Mouse (Mus musculus): ENCODE measurements around the gene Srl. TPM values are rescaled to one million over a fixed set of nuclear protein-coding genes. Genes with fewer than 3 reads are reported as not detected.
A peak's percentile ranks its signal among the peaks of the same experiment; 100 is the strongest.

Srl gene
- total and polyA plus RNA-seq, 2 experiments from 2014 or later = 419 to 910 TPM

- TF ChIP-seq EP300 (IDR thresholded peaks at IDR 0.05; ENCODE audit: low read depth) (no peak), CTCF (IDR thresholded peaks at IDR 0.05; ENCODE audit: low read depth) (no peak)
- Histone ChIP-seq H3K9ac (replicated peaks; ENCODE audit: low read depth, low read length) (no peak overlapping the region), H3K27me3 (ENCODE audit: control insufficient read depth, insufficient read depth, low read length) (no peaks in the 10 kb centered on the region), H3K27ac (ENCODE audit: low read depth) (no peak overlapping the region), H3K4me3 (ENCODE audit: low read depth, low read length) (no peak overlapping the region), H3K4me1 (ENCODE audit: control insufficient read depth, insufficient read depth) (no peaks in the 10 kb centered on the region; the same call in 1 of the 2 replicates), H3K36me3 (replicated peaks; ENCODE audit: control insufficient read depth, insufficient read depth, low read length) (no peaks in the 10 kb centered on the region), H3K4me2 (ENCODE audit: low read depth, low read length) (no peak overlapping the region), H3K9me3 (replicated peaks; ENCODE audit: control insufficient read depth, low read length) (no peaks in the 10 kb centered on the region)
- 38% methylated on average over 3 of the region's 3 CpGs for WGBS
- ATAC-seq (ENCODE audit: insufficient read depth, low read depth) = no peak
- DNase-seq (ENCODE audit: low spot score) = no peak
These were observed 68.9 kb downstream of the Srl start for GRCm38 (mm10) chr16:4472687-4473086.

- Histone ChIP-seq H3K27me3 (ENCODE audit: control insufficient read depth, insufficient read depth, low read length) (no peaks in the 10 kb centered on the region), H3K36me3 (replicated peaks; ENCODE audit: control insufficient read depth, insufficient read depth, low read length) (no peaks in the 10 kb centered on the region), H3K4me1 (ENCODE audit: control insufficient read depth, insufficient read depth) (no peaks in the 10 kb centered on the region; the same call in 1 of the 2 replicates), H3K9ac (replicated peaks; ENCODE audit: low read depth, low read length) (no peak overlapping the region), H3K4me3 (ENCODE audit: low read depth, low read length) (no peak overlapping the region), H3K9me3 (replicated peaks; ENCODE audit: control insufficient read depth, low read length) (no peaks in the 10 kb centered on the region), H3K4me2 (ENCODE audit: low read depth, low read length) (no peak overlapping the region), H3K27ac (ENCODE audit: low read depth) (no peak overlapping the region)
- ATAC-seq (ENCODE audit: insufficient read depth, low read depth) = no peak
- WGBS = 44% methylated on average over 10 of the region's 10 CpGs
- no peak for DNase-seq (ENCODE audit: low spot score)
- no peak for TF ChIP-seq EP300 (IDR thresholded peaks at IDR 0.05; ENCODE audit: low read depth)
- TF ChIP-seq CTCF (IDR thresholded peaks at IDR 0.05; ENCODE audit: low read depth) = peak; percentile 44
These were observed 71.8 kb downstream of the Srl start for GRCm38 (mm10) chr16:4469599-4470352.

GRCm38 (mm10) chr16:4464529-4465089, 77.0 kb downstream of the Srl start:
- no peaks in the 10 kb centered on the region for H3K9me3 ChIP-seq (replicated peaks; ENCODE audit: control insufficient read depth, low read length)
- 65% methylated on average over 9 of the region's 9 CpGs for WGBS
- TF ChIP-seq CTCF (IDR thresholded peaks at IDR 0.05; ENCODE audit: low read depth) (no peak), EP300 (IDR thresholded peaks at IDR 0.05; ENCODE audit: low read depth) (no peak)
- DNase-seq (ENCODE audit: low spot score) (no peak), ATAC-seq (ENCODE audit: insufficient read depth, low read depth) (no peak)
- H3K4me1 ChIP-seq (ENCODE audit: control insufficient read depth, insufficient read depth) = no peaks in the 10 kb centered on the region
- H3K27me3 ChIP-seq (ENCODE audit: control insufficient read depth, insufficient read depth, low read length) = no peaks in the 10 kb centered on the region
- H3K36me3 ChIP-seq (replicated peaks; ENCODE audit: control insufficient read depth, insufficient read depth, low read length) = no peaks in the 10 kb centered on the region
- no peak overlapping the region for H3K4me3 ChIP-seq (ENCODE audit: low read depth, low read length)
- H3K27ac ChIP-seq (ENCODE audit: low read depth) = no peak overlapping the region
- no peak overlapping the region for H3K9ac ChIP-seq (replicated peaks; ENCODE audit: low read depth, low read length)
- H3K4me2 ChIP-seq (ENCODE audit: low read depth, low read length) = no peak overlapping the region

- ATAC-seq (ENCODE audit: insufficient read depth, low read depth) (no peak), DNase-seq (ENCODE audit: low spot score) (no peak)
- Histone ChIP-seq H3K9ac (replicated peaks; ENCODE audit: low read depth, low read length) (no peak overlapping the region), H3K27me3 (ENCODE audit: control insufficient read depth, insufficient read depth, low read length) (no peaks in the 10 kb centered on the region), H3K27ac (ENCODE audit: low read depth) (no peak overlapping the region), H3K9me3 (replicated peaks; ENCODE audit: control insufficient read depth, low read length) (no peaks in the 10 kb centered on the region), H3K4me3 (ENCODE audit: low read depth, low read length) (no peak overlapping the region), H3K4me2 (ENCODE audit: low read depth, low read length) (no peak overlapping the region), H3K36me3 (replicated peaks; ENCODE audit: control insufficient read depth, insufficient read depth, low read length) (no peaks in the 10 kb centered on the region), H3K4me1 (ENCODE audit: control insufficient read depth, insufficient read depth) (no peaks in the 10 kb centered on the region)
- TF ChIP-seq EP300 (IDR thresholded peaks at IDR 0.05; ENCODE audit: low read depth) = no peak
- WGBS = 74% methylated on average over 3 of the region's 3 CpGs
These were observed 83.7 kb downstream of the Srl start for GRCm38 (mm10) chr16:4457927-4458326.

- no peak overlapping the region for H3K9ac ChIP-seq (replicated peaks; ENCODE audit: low read depth, low read length)
- no peak overlapping the region for H3K4me2 ChIP-seq (ENCODE audit: low read depth, low read length)
- H3K27ac ChIP-seq (ENCODE audit: low read depth) = no peak overlapping the region
- H3K4me3 ChIP-seq (ENCODE audit: low read depth, low read length) = no peak overlapping the region
- H3K4me1 ChIP-seq (ENCODE audit: control insufficient read depth, insufficient read depth) = no peaks in the 10 kb centered on the region
- ATAC-seq (ENCODE audit: insufficient read depth, low read depth) (no peak), DNase-seq (ENCODE audit: low spot score) (no peak)
- no peaks in the 10 kb centered on the region for H3K36me3 ChIP-seq (replicated peaks; ENCODE audit: control insufficient read depth, insufficient read depth, low read length)
- H3K9me3 ChIP-seq (replicated peaks; ENCODE audit: control insufficient read depth, low read length) = no peaks in the 10 kb centered on the region
- TF ChIP-seq EP300 (IDR thresholded peaks at IDR 0.05; ENCODE audit: low read depth) = no peak
- TF ChIP-seq CTCF (IDR thresholded peaks at IDR 0.05; ENCODE audit: low read depth) = no peak
- 79% methylated on average over 5 of the region's 5 CpGs for WGBS
- no peaks in the 10 kb centered on the region for H3K27me3 ChIP-seq (ENCODE audit: control insufficient read depth, insufficient read depth, low read length)
These were observed 85.2 kb downstream of the Srl start for GRCm38 (mm10) chr16:4456391-4456790.

Data from heart, postnatal 0 days (tissue).